Mouse (Mus musculus) testis, adult 2 months (tissue): ENCODE data around the gene Pde1b. TPM values are rescaled to one million over a fixed set of nuclear protein-coding genes. Genes with fewer than 3 reads are reported as not detected.

Experiments used
- H3K27ac ChIP-seq: fragments of 200-500 bp; 2 replicates; pipeline ENCODE4 v1.5.1; 2012; ENCODE audit warnings: low read depth, low read length; ENCODE audit not compliant: control insufficient read depth, insufficient read depth
- H3K27me3 ChIP-seq: fragments of 200-500 bp; 2 replicates; pipeline ENCODE4 v1.6.1; 2012; ENCODE audit warnings: mild to moderate bottlenecking, low read length, moderate library complexity; ENCODE audit not compliant: control insufficient read depth, insufficient read depth
- H3K36me3 ChIP-seq: fragments of 200-500 bp; 2 replicates; pipeline ENCODE4 v1.6.1; 2012; ENCODE audit warnings: mild to moderate bottlenecking, low read length; ENCODE audit not compliant: control insufficient read depth, insufficient read depth
- H3K4me1 ChIP-seq: fragments of 200-500 bp; 2 replicates; pipeline ENCODE4 v1.6.1; 2012; ENCODE audit warnings: low read length; ENCODE audit not compliant: control insufficient read depth, insufficient read depth
- H3K4me3 ChIP-seq: fragments of 200-500 bp; 2 replicates; pipeline ENCODE4 v1.5.1; 2012; ENCODE audit warnings: low read depth, mild to moderate bottlenecking, low read length, moderate library complexity, mixed read lengths; ENCODE audit not compliant: control insufficient read depth
- CTCF ChIP-seq: fragments of 200-500 bp; IDR thresholded peaks from 2 replicates; pipeline ENCODE4 v1.5.1; 2012; ENCODE audit warnings: low read depth, mild to moderate bottlenecking, inconsistent platforms, low read length, moderate library complexity; ENCODE audit not compliant: control insufficient read depth, insufficient read depth, insufficient replicate concordance
- POLR2A ChIP-seq: fragments of 200-500 bp; IDR thresholded peaks from 2 replicates; pipeline ENCODE4 v1.6.1; 2012; ENCODE audit warnings: low read depth, mild to moderate bottlenecking, inconsistent platforms, low read length, moderate library complexity; ENCODE audit not compliant: control insufficient read depth
- polyA plus RNA-seq: library from polyadenylated mRNA; depleted of rRNA; stranded (reverse); fragments of >200 nt; gene quantifications from 2 replicates; pipeline ENCODE4 v1.2.3, GENCODE M21; 2012; rRNA removed

Pde1b gene
- 4.2 and 5.4 TPM in 2 replicates for polyA plus RNA-seq

DNA sequence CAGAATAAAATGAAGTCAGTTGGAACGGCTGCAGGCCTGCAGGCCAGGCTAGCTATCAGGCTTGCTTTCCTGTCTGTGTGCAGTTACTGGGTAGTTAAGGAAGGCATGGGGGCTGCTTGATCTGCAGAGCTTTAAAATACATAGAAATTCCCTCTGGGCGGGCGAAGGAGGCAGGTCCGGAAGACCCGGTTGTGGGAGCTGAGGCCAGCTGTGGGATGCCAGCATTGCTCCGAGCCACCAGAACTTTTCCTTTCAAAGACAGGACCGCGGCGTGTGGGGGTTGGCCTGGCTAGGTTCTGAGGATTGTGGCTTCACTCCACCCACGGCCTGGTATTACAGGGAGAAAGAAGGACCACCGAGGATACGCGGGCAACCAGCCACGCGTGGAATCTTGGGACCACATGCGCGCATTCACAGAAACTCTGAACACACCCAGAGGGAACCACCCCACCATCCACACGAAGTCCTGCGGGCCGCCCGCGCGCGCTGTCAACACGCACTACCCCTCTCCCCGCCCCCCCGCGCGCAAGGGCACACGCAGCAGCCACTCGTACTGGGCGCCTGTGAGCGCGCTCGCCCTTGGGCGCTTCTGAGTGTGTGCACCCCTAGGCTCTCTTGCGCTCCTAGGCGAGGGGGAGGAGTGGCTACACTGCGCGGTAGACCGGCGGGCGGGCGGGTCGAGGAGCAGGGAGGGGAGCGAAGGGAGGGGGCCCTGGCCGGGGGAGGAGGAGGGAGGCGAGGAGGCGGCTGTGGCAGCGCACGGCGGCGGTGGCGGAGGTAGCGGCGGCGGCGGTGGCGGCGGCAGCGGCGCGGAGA, at the start of gene Pde1b:
Pde1b (plus strand) TSS at position 600 of the 816 bp plus-strand sequence.
- no peak for TF ChIP-seq POLR2A
- no peak for TF ChIP-seq CTCF
- Histone ChIP-seq H3K27ac (no peak within 1 kb of the TSS), H3K27me3 (no peaks in the 10 kb centered on the region), H3K36me3 (no peaks in the 10 kb centered on the region), H3K4me3 (peak within 1 kb of the TSS; percentile 62), H3K4me1 (peaks cover 10% of the 10 kb centered on the region)

GRCm38 (mm10) chr15:103453551-103454218, 49.1 kb upstream of the Pde1b start, which contains the start of gene Nckap1l:
Nckap1l (plus strand) TSS chr15:103453794.
- Histone ChIP-seq H3K36me3 (no peaks in the 10 kb centered on the region), H3K27ac (no peak within 1 kb of the TSS), H3K4me1 (no peaks in the 10 kb centered on the region), H3K27me3 (no peaks in the 10 kb centered on the region), H3K4me3 (no peak within 1 kb of the TSS)
- no peak for TF ChIP-seq CTCF
- no peak for TF ChIP-seq POLR2A

- Histone ChIP-seq H3K4me1 (no peaks in the 10 kb centered on the region), H3K27ac (no peak overlapping the region), H3K27me3 (no peaks in the 10 kb centered on the region), H3K4me3 (no peak overlapping the region), H3K36me3 (no peaks in the 10 kb centered on the region)
- TF ChIP-seq POLR2A (no peak), CTCF (no peak)
Observed at GRCm38 (mm10) chr15:103454449-103454848, 48.4 kb upstream of the Pde1b start.

DNA sequence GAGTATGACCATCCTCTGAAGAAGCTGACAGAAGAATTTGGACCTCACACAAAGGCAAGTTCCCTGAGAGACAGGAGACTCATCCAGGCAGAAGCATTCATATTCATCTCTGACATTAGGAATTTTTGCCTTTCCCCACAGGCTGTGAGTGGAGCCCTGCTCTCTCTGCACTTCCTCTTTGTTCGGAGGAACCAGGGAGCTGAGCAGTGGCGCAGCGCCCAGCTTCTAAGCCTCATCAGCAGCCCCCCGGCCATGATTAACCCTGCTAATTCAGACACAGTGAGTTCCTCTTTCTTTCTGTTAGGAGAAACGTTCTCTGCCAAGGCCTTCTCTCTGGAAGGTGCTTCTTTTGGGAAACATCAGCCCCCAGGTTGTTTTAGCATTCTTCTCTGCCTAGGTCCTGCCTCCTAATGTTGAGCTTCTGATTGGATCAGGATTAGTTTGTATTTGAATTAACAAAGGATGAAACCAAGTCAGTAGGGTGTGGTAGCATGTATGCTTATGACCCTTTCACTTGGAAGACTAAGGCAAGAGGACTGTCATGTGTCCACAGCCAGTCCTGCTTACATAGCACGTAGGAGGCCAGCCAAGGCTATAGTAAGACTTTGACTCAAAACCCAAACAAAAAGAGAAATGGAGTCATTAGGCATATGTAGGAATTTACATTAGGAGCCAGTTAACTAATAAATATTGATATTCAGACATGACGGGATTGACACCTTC, 40.1 kb upstream of the Pde1b start:
- TF ChIP-seq POLR2A (no peak), CTCF (no peak)
- Histone ChIP-seq H3K4me3 (no peak overlapping the region), H3K4me1 (no peaks in the 10 kb centered on the region)

DNA sequence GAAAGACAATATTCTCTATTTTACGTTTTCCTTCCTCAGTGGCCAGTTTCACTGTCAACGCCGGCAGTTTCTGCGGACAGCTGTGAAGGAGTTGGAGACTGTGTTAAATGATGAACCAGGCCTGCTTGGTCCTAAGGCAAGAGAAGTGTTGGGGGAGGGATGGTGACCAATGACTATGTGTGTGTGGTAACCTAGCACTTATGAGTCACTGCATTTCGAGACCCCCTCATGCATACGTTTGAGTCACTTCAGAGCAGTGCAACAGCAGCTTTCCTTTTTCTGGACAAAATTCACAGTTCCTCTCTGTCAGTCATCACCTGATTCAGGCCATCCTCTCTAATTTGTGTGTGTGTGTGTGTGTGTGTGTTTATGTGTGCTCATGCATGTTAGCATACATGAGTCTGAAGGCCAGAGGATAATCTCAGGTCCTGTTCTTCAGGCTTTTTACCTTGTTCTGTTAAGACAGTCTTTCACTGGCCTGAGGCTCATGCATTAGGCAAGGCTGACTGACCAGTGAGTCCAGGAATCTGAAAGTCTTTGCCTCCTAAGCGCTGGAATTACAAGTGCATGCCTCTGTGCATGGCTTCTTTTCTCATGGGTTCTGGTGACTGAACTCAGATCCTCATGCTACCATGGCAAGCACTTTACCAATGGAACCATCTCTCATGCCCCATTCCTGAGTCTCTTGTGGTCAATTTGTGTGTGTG, 31.2 kb upstream of the Pde1b start:
- Histone ChIP-seq H3K4me1 (no peaks in the 10 kb centered on the region), H3K36me3 (no peaks in the 10 kb centered on the region), H3K4me3 (no peak overlapping the region), H3K27me3 (no peaks in the 10 kb centered on the region), H3K27ac (no peak overlapping the region)
- TF ChIP-seq CTCF (no peak), POLR2A (no peak)

More for the DNA sequence above, 40.1 kb upstream of the Pde1b start:
- no peaks in the 10 kb centered on the region for H3K36me3 ChIP-seq
- no peaks in the 10 kb centered on the region for H3K27me3 ChIP-seq
- H3K27ac ChIP-seq, result no peak overlapping the region

- H3K27me3 ChIP-seq, result no peaks in the 10 kb centered on the region
- no peaks in the 10 kb centered on the region for H3K36me3 ChIP-seq
- TF ChIP-seq POLR2A (no peak), CTCF (no peak)
- H3K4me3 ChIP-seq, result no peak overlapping the region
- H3K27ac ChIP-seq, result no peak overlapping the region
- no peaks in the 10 kb centered on the region for H3K4me1 ChIP-seq
Observed at GRCm38 (mm10) chr15:103472265-103472664, 30.6 kb upstream of the Pde1b start.

DNA sequence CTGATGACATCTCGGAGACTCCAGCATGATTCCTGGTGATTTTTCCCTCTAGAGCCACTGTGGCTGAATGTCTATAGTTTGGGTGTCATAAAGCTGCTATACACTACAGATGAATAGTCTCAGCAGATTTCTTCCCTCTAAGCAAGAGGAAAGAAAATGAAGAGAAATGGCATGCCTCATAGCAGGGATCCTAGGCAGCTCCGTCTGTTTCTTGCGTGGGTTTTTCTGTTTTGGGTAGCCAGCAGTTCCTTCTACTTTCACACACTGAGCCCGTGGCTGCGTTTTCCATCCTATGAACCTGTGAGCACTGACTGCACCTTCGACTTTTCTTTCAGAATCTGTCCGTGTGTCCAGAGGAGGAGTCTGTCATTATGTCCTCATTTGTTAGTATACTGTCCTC, 29.7 kb upstream of the Pde1b start:
- Histone ChIP-seq H3K4me3 (no peak overlapping the region), H3K27ac (no peak overlapping the region), H3K4me1 (no peaks in the 10 kb centered on the region), H3K27me3 (no peaks in the 10 kb centered on the region), H3K36me3 (no peaks in the 10 kb centered on the region)
- TF ChIP-seq CTCF (no peak), POLR2A (no peak)
